Mouse (Mus musculus): ENCODE data around the gene Arxes1.
"Not testable (repeated sequence)": the region's sequence is repeated elsewhere in the genome, so short reads cannot be mapped to it uniquely, and the experiment has no call there.

Arxes1 gene

DNA sequence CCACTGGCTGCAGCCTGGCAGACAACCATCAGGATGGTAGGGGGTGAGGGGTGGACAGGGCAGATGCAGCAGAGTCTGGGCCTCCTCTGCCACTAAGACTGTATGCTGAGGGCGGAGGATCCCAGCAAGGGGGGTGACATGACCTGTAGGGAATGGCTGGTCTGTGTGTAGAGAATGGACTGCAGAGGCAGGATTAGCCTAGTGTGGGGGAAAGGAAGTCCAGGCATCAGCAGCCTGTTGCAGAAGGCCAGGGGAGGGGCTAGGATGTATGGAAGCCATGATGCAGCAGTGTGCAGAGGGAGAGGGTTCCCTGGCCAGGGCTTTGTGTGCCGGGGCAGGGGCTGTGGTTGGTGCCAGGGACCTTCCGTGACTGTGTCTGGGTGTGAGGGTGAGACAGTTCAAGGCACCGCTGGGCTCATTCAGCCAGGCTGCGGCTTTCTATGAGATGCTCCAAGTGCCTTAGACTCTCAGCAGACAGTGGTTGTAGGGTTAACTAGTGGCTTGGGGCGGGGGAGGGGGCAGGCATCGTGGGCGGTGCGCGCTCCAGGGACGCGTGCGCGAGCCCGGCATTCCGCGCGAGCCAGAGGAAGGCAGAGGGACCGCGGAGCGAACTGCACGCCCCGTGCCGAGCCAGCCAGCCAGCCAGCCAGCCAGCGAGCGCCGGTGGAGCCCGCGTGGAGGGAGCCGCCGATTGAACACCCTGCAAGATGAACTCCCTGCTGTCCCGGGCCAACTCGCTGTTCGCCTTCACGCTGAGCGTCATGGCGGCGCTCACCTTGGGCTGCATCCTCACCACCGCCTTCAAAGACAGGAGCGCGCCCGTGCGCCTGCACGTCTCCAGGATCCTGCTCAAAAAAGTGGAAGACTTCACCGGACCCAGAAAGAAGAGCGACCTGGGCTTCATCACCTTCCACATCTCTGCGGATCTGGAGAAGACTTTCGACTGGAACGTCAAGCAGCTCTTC is at the start of gene Arxes1:
Arxes1 (plus strand) TSS at position 569 of the 965 bp plus-strand sequence.
- H3K36me3 ChIP-seq (ENCODE audit: insufficient read depth, low read length); H3K9me3 ChIP-seq (ENCODE audit: low read length); H3K4me1 ChIP-seq (replicated peaks; ENCODE audit: low read depth, low read length); H3K27me3 ChIP-seq (ENCODE audit: insufficient read depth, low read length): not testable (repeated sequence)
- peak within 1 kb of the TSS; percentile 62 for H3K4me3 ChIP-seq (replicated peaks; ENCODE audit: low read length)

DNA sequence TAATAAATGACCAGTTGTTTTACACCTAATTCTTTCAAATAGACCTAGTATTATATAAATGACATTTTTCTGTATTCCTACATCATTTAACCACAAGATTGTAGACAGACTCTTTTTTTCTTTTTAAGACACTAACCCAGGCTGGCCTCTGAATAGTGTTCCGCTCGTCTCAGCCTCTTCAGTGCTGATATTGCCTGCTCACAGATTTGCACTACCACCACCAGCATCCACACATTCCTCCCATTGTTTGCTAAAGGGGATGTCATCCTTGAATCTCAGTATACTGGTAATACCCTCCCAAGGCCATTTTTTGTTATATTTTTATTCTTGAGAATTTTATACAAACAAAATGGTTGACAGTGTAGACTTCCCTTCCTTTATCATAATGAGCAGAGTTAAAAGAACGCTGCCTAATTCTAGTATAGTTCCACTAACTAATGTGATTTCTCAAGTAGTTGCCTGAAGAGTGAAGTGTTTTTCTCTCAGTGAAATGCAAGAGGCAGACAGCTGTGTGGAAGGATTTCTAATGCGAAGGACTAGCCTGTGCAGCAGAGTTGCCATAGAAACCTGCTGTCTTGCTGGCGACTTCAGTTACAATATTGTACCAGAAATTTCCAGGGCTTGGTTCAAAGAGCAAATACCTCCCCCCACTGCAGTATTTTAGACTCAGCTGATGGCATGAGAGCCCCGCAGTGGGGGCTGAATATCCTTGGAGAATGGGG is 48.5 kb upstream of the Arxes1 start:
- H3K4me3 ChIP-seq (replicated peaks; ENCODE audit: low read length): no peak overlapping the region
- no peaks in the 10 kb centered on the region for H3K9me3 ChIP-seq (ENCODE audit: low read length)
- no peaks in the 10 kb centered on the region for H3K27me3 ChIP-seq (ENCODE audit: insufficient read depth, low read length)
- no peak for TF ChIP-seq POU5F1 (IDR thresholded peaks at IDR 0.05; ENCODE audit: borderline replicate concordance, low read length)
- no peak for TF ChIP-seq NANOG (IDR thresholded peaks at IDR 0.05; ENCODE audit: borderline replicate concordance, low read length)
- TF ChIP-seq CTCF (conservative IDR thresholded peaks at IDR 0.05; ENCODE audit: low read length): no peak
- no peaks in the 10 kb centered on the region for H3K36me3 ChIP-seq (ENCODE audit: insufficient read depth, low read length)
- no peaks in the 10 kb centered on the region for H3K4me1 ChIP-seq (replicated peaks; ENCODE audit: low read depth, low read length)

DNA sequence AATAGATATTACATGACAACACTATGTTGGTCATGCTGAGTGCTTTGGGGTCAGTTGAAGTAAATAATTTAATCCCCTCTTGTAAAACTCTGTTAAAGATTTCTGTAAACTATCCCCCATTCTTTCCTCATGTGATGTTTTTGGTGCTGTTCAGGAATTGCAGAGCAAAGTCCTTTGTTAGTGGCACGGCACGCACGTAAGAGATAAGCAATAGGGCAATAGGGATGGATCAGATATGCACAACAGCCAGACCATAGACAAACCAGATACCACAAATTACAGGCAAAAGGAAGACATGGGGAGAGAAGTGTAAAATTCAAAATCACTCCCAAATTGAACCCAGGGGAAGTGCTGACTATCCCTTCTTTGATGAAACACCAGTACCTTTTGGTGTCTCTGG is 46.9 kb upstream of the Arxes1 start:
- TF ChIP-seq NANOG (IDR thresholded peaks at IDR 0.05; ENCODE audit: borderline replicate concordance, low read length) (no peak), CTCF (conservative IDR thresholded peaks at IDR 0.05; ENCODE audit: low read length) (no peak), POU5F1 (IDR thresholded peaks at IDR 0.05; ENCODE audit: borderline replicate concordance, low read length) (no peak)
- no peaks in the 10 kb centered on the region for H3K36me3 ChIP-seq (ENCODE audit: insufficient read depth, low read length)
- 0 out of 2 replicates have a peak, but pooled peaks cover 2% of the 10 kb centered on the region for H3K4me1 ChIP-seq (replicated peaks; ENCODE audit: low read depth, low read length)
- H3K4me3 ChIP-seq (replicated peaks; ENCODE audit: low read length): no peak overlapping the region
- H3K9me3 ChIP-seq (ENCODE audit: low read length): no peaks in the 10 kb centered on the region
- no peaks in the 10 kb centered on the region for H3K27me3 ChIP-seq (ENCODE audit: insufficient read depth, low read length)

DNA sequence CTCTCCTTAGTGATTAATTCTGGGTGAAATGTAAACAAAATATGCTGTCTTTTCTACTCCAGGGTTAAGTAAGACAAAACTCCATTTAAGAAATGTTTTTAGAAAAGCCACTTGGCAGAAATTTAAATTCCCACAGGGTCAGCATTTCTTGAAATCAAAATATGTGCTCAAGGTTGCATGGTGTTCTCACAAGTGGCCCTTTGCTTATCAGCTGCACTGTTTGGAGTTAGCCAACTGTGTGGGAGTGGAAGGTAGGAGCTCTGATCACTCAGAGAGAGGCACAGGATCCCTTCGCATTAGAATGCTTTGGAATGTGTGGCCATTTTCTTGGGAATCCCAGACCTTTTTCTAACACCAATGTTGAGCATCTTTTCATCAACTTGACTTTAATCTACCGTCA is 42.5 kb upstream of the Arxes1 start:
- H3K4me1 ChIP-seq (replicated peaks; ENCODE audit: low read depth, low read length): 0 out of 2 replicates have a peak, but pooled peaks cover 14% of the 10 kb centered on the region
- H3K36me3 ChIP-seq (ENCODE audit: insufficient read depth, low read length): no peaks in the 10 kb centered on the region
- H3K4me3 ChIP-seq (replicated peaks; ENCODE audit: low read length): no peak overlapping the region
- TF ChIP-seq CTCF (conservative IDR thresholded peaks at IDR 0.05; ENCODE audit: low read length) (no peak), POU5F1 (IDR thresholded peaks at IDR 0.05; ENCODE audit: borderline replicate concordance, low read length) (no peak), NANOG (IDR thresholded peaks at IDR 0.05; ENCODE audit: borderline replicate concordance, low read length) (no peak)
- H3K27me3 ChIP-seq (ENCODE audit: insufficient read depth, low read length): no peaks in the 10 kb centered on the region
- H3K9me3 ChIP-seq (ENCODE audit: low read length): no peaks in the 10 kb centered on the region

DNA sequence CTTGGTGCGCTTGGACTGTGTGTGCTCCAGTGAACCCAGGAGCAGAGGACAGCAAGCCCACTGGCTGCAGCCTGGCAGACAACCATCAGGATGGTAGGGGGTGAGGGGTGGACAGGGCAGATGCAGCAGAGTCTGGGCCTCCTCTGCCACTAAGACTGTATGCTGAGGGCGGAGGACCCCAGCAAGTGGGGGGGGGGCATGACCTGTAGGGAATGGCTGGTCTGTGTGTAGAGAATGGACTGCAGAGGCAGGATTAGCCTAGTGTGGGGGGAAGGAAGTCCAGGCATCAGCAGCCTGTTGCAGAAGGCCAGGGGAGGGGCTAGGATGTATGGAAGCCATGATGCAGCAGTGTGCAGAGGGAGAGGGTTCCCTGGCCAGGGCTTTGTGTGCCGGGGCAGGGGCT is 40.0 kb upstream of the Arxes1 start:
- not testable (repeated sequence) for H3K27me3 ChIP-seq (ENCODE audit: insufficient read depth, low read length); H3K9me3 ChIP-seq (ENCODE audit: low read length); H3K36me3 ChIP-seq (ENCODE audit: insufficient read depth, low read length); H3K4me3 ChIP-seq (replicated peaks; ENCODE audit: low read length)
- H3K4me1 ChIP-seq (replicated peaks; ENCODE audit: low read depth, low read length): 0 out of 2 replicates have a peak, but pooled peaks cover 14% of the 10 kb centered on the region

DNA sequence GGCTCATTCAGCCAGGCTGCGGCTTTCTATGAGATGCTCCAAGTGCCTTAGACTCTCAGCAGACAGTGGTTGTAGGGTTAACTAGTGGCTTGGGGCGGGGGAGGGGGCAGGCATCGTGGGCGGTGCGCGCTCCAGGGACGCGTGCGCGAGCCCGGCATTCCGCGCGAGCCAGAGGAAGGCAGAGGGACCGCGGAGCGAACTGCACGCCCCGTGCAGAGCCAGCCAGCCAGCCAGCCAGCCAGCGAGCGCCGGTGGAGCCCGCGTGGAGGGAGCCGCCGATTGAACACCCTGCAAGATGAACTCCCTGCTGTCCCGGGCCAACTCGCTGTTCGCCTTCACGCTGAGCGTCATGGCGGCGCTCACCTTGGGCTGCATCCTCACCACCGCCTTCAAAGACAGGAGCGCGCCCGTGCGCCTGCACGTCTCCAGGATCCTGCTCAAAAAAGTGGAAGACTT is 39.5 kb upstream of the Arxes1 start, which contains the start of gene Arxes2:
Arxes2 (plus strand) TSS at position 161 of the 456 bp plus-strand sequence.
- H3K27me3 ChIP-seq (ENCODE audit: insufficient read depth, low read length); H3K36me3 ChIP-seq (ENCODE audit: insufficient read depth, low read length); H3K9me3 ChIP-seq (ENCODE audit: low read length): not testable (repeated sequence)
- Histone ChIP-seq H3K4me1 (replicated peaks; ENCODE audit: low read depth, low read length) (0 out of 2 replicates have a peak, but pooled peaks cover 14% of the 10 kb centered on the region), H3K4me3 (replicated peaks; ENCODE audit: low read length) (peak within 1 kb of the TSS; percentile 67)

DNA sequence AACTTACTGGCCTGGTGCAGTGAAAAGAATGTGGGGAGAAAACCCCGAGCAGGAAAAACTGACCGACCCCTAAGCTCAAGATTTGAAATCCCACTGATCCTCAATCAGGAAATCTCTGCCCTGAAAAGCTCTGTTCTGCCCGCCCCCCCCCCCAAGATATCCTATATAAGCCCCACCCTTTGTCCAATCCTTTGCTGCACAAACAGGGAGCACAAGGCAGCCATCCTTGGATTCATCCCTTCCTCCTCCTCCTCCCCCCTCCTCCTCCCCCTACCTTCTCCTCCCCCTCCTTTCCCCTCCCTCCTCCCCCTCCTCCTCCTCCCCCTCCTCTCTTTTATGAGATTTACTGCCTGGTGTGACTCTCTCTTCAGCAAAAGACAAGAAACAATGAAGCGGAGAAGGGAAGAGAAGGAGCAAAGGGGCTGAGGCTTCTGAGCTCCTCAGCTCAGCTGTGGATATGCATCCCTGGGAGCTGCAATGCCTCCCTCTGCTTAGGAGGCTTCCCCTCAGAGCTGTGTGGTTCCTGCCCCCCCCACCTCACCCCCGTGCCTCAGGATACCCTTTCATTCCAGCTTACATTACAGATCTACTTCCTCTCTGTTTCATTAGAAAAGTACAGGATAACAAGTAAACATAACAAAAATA is 25.8 kb upstream of the Arxes1 start:
- Histone ChIP-seq H3K4me3 (replicated peaks; ENCODE audit: low read length) (no peak overlapping the region), H3K4me1 (replicated peaks; ENCODE audit: low read depth, low read length) (no peaks in the 10 kb centered on the region; the same call in 1 of the 2 replicates), H3K36me3 (ENCODE audit: insufficient read depth, low read length) (no peaks in the 10 kb centered on the region), H3K27me3 (ENCODE audit: insufficient read depth, low read length) (no peaks in the 10 kb centered on the region), H3K9me3 (ENCODE audit: low read length) (no peaks in the 10 kb centered on the region)
- TF ChIP-seq NANOG (IDR thresholded peaks at IDR 0.05; ENCODE audit: borderline replicate concordance, low read length) (no peak), POU5F1 (IDR thresholded peaks at IDR 0.05; ENCODE audit: borderline replicate concordance, low read length) (no peak), CTCF (conservative IDR thresholded peaks at IDR 0.05; ENCODE audit: low read length) (no peak)

DNA sequence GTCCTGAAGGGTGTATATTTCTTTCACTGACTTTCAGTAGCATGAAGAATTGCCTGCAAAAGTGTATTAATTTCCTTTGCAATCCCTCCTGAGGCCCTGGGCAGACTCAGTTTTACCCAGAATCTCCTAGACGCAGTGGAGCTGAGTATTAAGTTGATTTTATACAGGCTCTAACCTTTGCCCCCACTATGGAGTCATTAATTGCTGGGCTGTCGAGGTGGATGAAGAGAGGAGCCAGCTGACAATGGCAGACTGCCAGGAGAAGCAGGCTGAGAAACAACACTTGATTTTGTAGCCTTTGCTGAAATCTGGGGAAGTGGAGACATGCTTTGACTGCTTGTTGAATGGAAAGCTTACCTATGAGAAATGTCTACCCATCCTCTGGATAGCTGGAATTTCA is 18.8 kb upstream of the Arxes1 start:
- no peak overlapping the region for H3K4me3 ChIP-seq (replicated peaks; ENCODE audit: low read length)
- no peaks in the 10 kb centered on the region for H3K4me1 ChIP-seq (replicated peaks; ENCODE audit: low read depth, low read length)
- no peaks in the 10 kb centered on the region for H3K36me3 ChIP-seq (ENCODE audit: insufficient read depth, low read length)
- no peaks in the 10 kb centered on the region for H3K27me3 ChIP-seq (ENCODE audit: insufficient read depth, low read length)
- TF ChIP-seq POU5F1 (IDR thresholded peaks at IDR 0.05; ENCODE audit: borderline replicate concordance, low read length) (no peak), CTCF (conservative IDR thresholded peaks at IDR 0.05; ENCODE audit: low read length) (no peak), NANOG (IDR thresholded peaks at IDR 0.05; ENCODE audit: borderline replicate concordance, low read length) (no peak)
- H3K9me3 ChIP-seq (ENCODE audit: low read length): no peaks in the 10 kb centered on the region
